Comparison of ENCODE assay signal across 10 mouse cellular contexts in genomic region chrX:157462716-157463115, GRCm38 (mm10). TPM values are rescaled to one million over a fixed set of nuclear protein-coding genes. Genes with fewer than 3 reads are reported as not detected.
DNase-seq lines count a peak whose midpoint lies in the region; ATAC-seq and TF ChIP-seq lines count a peak whose summit lies in the region.
"Had no signal": no experiment of that assay in that cellular context is flagged by ENCODE, and none has a peak within 500 bp of the region (broad histone marks: within the 10 kb centered on the region; RNA-seq: fewer than 3 reads in every experiment).

No protein-coding gene starts in this region.

- peak; percentile 51 for DNase-seq in hindbrain, postnatal 0 days (ENCODE audit: low spot score)
- DNase-seq in ovary, postnatal 14 days (ENCODE audit: low spot score) = peak; percentile 2
- DNase-seq in ovary, postnatal 10 days (ENCODE audit: low spot score) = no peak
- peak; percentile 48 for DNase-seq in adipocyte (ENCODE audit: low spot score)
- peak; percentile 55 for DNase-seq in retina, embryonic 14.5 days (ENCODE audit: low spot score)
- no peak for DNase-seq in gastrocnemius, postnatal 4 days (ENCODE audit: low spot score in 2 of 2)

- H3K27ac ChIP-seq in hindbrain, postnatal 0 days = no peak overlapping the region
- H3K27ac ChIP-seq in hindbrain, embryonic 13.5 days = no peak overlapping the region
- H3K27ac ChIP-seq in kidney, embryonic 15.5 days = no peak overlapping the region
- H3K27ac ChIP-seq: limb, embryonic 13.5 days; neural tube, embryonic 13.5 days had no signal

- H3K9ac ChIP-seq in hindbrain, postnatal 0 days (replicated peaks; ENCODE audit: low read length) = no peak overlapping the region
- H3K9ac ChIP-seq in hindbrain, embryonic 13.5 days = no peak overlapping the region
- H3K9ac ChIP-seq in kidney, embryonic 15.5 days = no peak overlapping the region
- H3K9ac ChIP-seq: limb, embryonic 13.5 days; neural tube, embryonic 13.5 days had no signal

- H3K27me3 ChIP-seq in hindbrain, postnatal 0 days (ENCODE audit: insufficient read depth, low read length) = no peaks in the 10 kb centered on the region
- H3K27me3 ChIP-seq in hindbrain, embryonic 13.5 days = no peaks in the 10 kb centered on the region
- no peaks in the 10 kb centered on the region for H3K27me3 ChIP-seq in kidney, embryonic 15.5 days
- H3K27me3 ChIP-seq: limb, embryonic 13.5 days; neural tube, embryonic 13.5 days had no signal

- ATAC-seq in hindbrain, postnatal 0 days = no peak
- ATAC-seq in hindbrain, embryonic 13.5 days (ENCODE audit: low FRiP score) = no peak
- ATAC-seq in kidney, embryonic 15.5 days (replicated peaks; ENCODE audit: low FRiP score) = no peak

- H3K9me3 ChIP-seq in hindbrain, postnatal 0 days (ENCODE audit: low read length) = no peaks in the 10 kb centered on the region
- H3K9me3 ChIP-seq in hindbrain, embryonic 13.5 days = no peaks in the 10 kb centered on the region
- no peaks in the 10 kb centered on the region for H3K9me3 ChIP-seq in kidney, embryonic 15.5 days (replicated peaks)
- H3K9me3 ChIP-seq: limb, embryonic 13.5 days; neural tube, embryonic 13.5 days had no signal

- no peak overlapping the region for H3K4me3 ChIP-seq in hindbrain, postnatal 0 days (ENCODE audit: low read length)
- no peak overlapping the region for H3K4me3 ChIP-seq in hindbrain, embryonic 13.5 days
- H3K4me3 ChIP-seq in kidney, embryonic 15.5 days (replicated peaks) = no peak overlapping the region
- H3K4me3 ChIP-seq: limb, embryonic 13.5 days; neural tube, embryonic 13.5 days had no signal

- no peaks in the 10 kb centered on the region for H3K4me1 ChIP-seq in hindbrain, postnatal 0 days (ENCODE audit: insufficient read depth, low read length)
- H3K4me1 ChIP-seq in hindbrain, embryonic 13.5 days (replicated peaks) = no peaks in the 10 kb centered on the region
- no peaks in the 10 kb centered on the region for H3K4me1 ChIP-seq in kidney, embryonic 15.5 days
- H3K4me1 ChIP-seq: limb, embryonic 13.5 days; neural tube, embryonic 13.5 days had no signal

- no peak overlapping the region for H3K4me2 ChIP-seq in hindbrain, postnatal 0 days (ENCODE audit: low read depth, low read length)
- no peak overlapping the region for H3K4me2 ChIP-seq in hindbrain, embryonic 13.5 days
- no peak overlapping the region for H3K4me2 ChIP-seq in kidney, embryonic 15.5 days
- H3K4me2 ChIP-seq: limb, embryonic 13.5 days; neural tube, embryonic 13.5 days had no signal

- 68% methylated on average over 3 of the region's 3 CpGs for WGBS in hindbrain, postnatal 0 days
- WGBS in hindbrain, embryonic 13.5 days = 72% methylated on average over 3 of the region's 3 CpGs
- 76% methylated on average over 3 of the region's 3 CpGs for WGBS in kidney, embryonic 15.5 days

- peak; percentile 56 for TF ChIP-seq CTCF in hindbrain, postnatal 0 days (IDR thresholded peaks at IDR 0.05; ENCODE audit: low read depth)

- H3K36me3 ChIP-seq in hindbrain, postnatal 0 days (ENCODE audit: insufficient read depth, low read length) = no peaks in the 10 kb centered on the region
- no peaks in the 10 kb centered on the region; the same call in none of the 2 replicates for H3K36me3 ChIP-seq in hindbrain, embryonic 13.5 days
- H3K36me3 ChIP-seq in kidney, embryonic 15.5 days = peaks cover 17% of the 10 kb centered on the region; the same call in 1 of the 2 replicates

RNA-seq across cellular contexts. Expression of gene Sms, which starts 29.4 kb away (rescaled TPM):
- total RNA-seq in hindbrain, postnatal 0 days (2014; rRNA removed) = 94.5 and 109 TPM in 2 replicates
- polyA plus RNA-seq in hindbrain, postnatal 0 days (2015; fragmentation: Nextera tagmentation; extraction: Ambion mirVana) = 174 and 179 TPM in 2 replicates
- polyA plus RNA-seq in hindbrain, embryonic 13.5 days (2015; fragmentation: Nextera tagmentation; extraction: Ambion mirVana) = 150 and 154 TPM in 2 replicates
- 10 to 100 TPM; 45.6 to 72.1 TPM for total RNA-seq in gastrocnemius, postnatal 4 days (2021)
- polyA plus RNA-seq in kidney, embryonic 15.5 days (2015; fragmentation: Nextera tagmentation; extraction: Ambion mirVana) = 64.0 and 73.2 TPM in 2 replicates

RNA-seq across cellular contexts. Expression of gene Phex, which starts 47.6 kb away (rescaled TPM):
- 0.93 and 0.99 TPM in 2 replicates for total RNA-seq in hindbrain, postnatal 0 days (2014; rRNA removed)
- polyA plus RNA-seq in hindbrain, postnatal 0 days (2015; fragmentation: Nextera tagmentation; extraction: Ambion mirVana) = 0.23 and 0.28 TPM in 2 replicates
- polyA plus RNA-seq in hindbrain, embryonic 13.5 days (2015; fragmentation: Nextera tagmentation; extraction: Ambion mirVana) = 0.27 and 0.36 TPM in 2 replicates
- total RNA-seq in gastrocnemius, postnatal 4 days (2021) = 1 to 10 TPM; 1.5 to 1.6 TPM
- 0.21 and 0.35 TPM in 2 replicates for polyA plus RNA-seq in kidney, embryonic 15.5 days (2015; fragmentation: Nextera tagmentation; extraction: Ambion mirVana)

Comparison
In these comparisons a context has a peak if more than half of its experiments do, and no peak if none do; other contexts are left out.
1. DNase-seq: peak in hindbrain, postnatal 0 days (single experiment), ovary, postnatal 14 days (single experiment), adipocyte (single experiment) and retina, embryonic 14.5 days (single experiment); none in ovary, postnatal 10 days (single experiment) and gastrocnemius, postnatal 4 days (0 of 2).